Mouse (Mus musculus) G1E (cell line): ENCODE measurements around the gene Pax2.

Experiments used
- CTCF ChIP-seq: IDR thresholded peaks from 2 replicates; pipeline ENCODE4 v1.5.1; 2012; ENCODE audit warnings: low read depth, low read length, inconsistent platforms, mixed read lengths
- GATA1 ChIP-seq: IDR thresholded peaks from 2 replicates; pipeline ENCODE4 v1.6.1; 2012; ENCODE audit warnings: borderline replicate concordance, low read length, inconsistent platforms, mixed read lengths
- GATA2 ChIP-seq: IDR thresholded peaks from 2 replicates; pipeline ENCODE4 v1.6.1; 2012; ENCODE audit warnings: low read depth, low read length, inconsistent platforms, borderline replicate concordance
- POLR2AphosphoS5 ChIP-seq: IDR thresholded peaks from 2 replicates; pipeline ENCODE4 v1.6.1; 2012; ENCODE audit warnings: low read depth, low read length, inconsistent platforms; ENCODE audit not compliant: insufficient replicate concordance
- TAL1 ChIP-seq: conservative IDR thresholded peaks from 2 replicates; pipeline ENCODE4 v1.6.1; 2012; ENCODE audit warnings: low read depth, low read length, inconsistent platforms, mixed read lengths

DNA sequence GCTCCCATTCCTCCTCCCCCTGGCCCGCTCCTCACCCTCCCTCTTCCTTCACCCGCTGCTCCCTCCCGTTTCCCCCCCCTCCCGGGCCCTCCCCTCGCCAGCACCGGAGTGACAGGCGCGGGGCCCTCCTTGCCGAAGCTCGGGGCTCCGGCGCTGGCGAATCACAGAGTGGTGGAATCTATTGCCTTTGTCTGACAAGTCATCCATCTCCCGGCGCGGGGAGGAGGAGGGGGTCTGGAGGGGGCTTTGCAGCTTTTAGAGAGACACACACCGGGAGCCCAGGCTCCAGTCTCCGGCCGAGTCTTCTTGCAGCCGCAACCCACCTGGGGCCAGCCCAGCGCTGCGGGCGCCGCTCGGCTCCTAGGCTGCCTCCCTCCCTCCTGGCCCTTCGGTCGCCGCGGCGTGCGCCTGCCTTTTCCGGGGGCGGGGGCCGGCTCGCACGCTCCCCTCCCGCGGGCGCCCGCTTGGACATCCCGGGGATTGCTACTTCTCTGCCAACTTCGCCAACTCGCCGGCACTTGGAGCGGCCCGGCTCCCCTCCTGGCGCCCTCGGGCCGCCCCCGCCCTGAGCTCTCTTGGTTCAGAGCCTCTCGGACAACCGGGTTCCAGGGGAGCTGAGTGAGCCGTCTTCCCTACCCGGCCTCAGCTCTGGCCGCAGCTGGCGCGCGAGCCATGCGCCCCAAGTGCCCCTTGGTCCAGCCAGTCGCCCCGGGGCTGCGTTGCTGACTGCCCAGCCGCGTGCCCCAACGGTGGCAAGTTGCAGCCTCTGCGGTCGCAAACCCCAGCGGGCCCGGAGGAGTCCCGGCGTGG is 781 bp downstream of the Pax2 start:
- TF ChIP-seq GATA1 (no peak), CTCF (no peak), GATA2 (no peak), POLR2AphosphoS5 (no peak), TAL1 (no peak)
